Mouse (Mus musculus): ENCODE data around the gene Prdm9.

- TF ChIP-seq CTCF (IDR thresholded peaks at IDR 0.05; ENCODE audit: low read depth) (no peak), EP300 (IDR thresholded peaks at IDR 0.05; ENCODE audit: low read depth) (no peak)
Measured at GRCm38 (mm10) chr17:15535943-15536342, 28.2 kb downstream of the Prdm9 start.

All from liver, postnatal 0 days (tissue).